ENCODE assay signal across 10 mouse cellular contexts in genomic region chr4:43724764-43725163, GRCm38 (mm10). TPM values are rescaled to one million over a fixed set of nuclear protein-coding genes. Genes with fewer than 3 reads are reported as not detected.
DNase-seq lines count a peak whose midpoint lies in the region; ATAC-seq and TF ChIP-seq lines count a peak whose summit lies in the region.
"Had no signal": no experiment of that assay in that cellular context is flagged by ENCODE, and none has a peak within 500 bp of the region (broad histone marks: within the 10 kb centered on the region; RNA-seq: fewer than 3 reads in every experiment).

No protein-coding gene starts in this region.

- no peaks in the 10 kb centered on the region for H3K36me3 ChIP-seq in forebrain, postnatal 0 days (ENCODE audit: insufficient read depth)
- H3K36me3 ChIP-seq in forebrain, embryonic 10.5 days (replicated peaks), result no peaks in the 10 kb centered on the region
- H3K36me3 ChIP-seq in midbrain, embryonic 14.5 days (ENCODE audit: control insufficient read depth, insufficient read depth, low read length), result no peaks in the 10 kb centered on the region
- H3K36me3 ChIP-seq in midbrain, embryonic 13.5 days, result no peaks in the 10 kb centered on the region
- no peaks in the 10 kb centered on the region for H3K36me3 ChIP-seq in limb, embryonic 14.5 days (ENCODE audit: control insufficient read depth, insufficient read depth, low read length)
- no peaks in the 10 kb centered on the region for H3K36me3 ChIP-seq in intestine, embryonic 16.5 days (ENCODE audit: control insufficient read depth, insufficient read depth, low read length)
- H3K36me3 ChIP-seq in hindbrain, embryonic 13.5 days, result no peaks in the 10 kb centered on the region

- TF ChIP-seq CTCF in forebrain, postnatal 0 days (IDR thresholded peaks at IDR 0.05; ENCODE audit: low read depth), result peak; percentile 67
- TF ChIP-seq CTCF in brain, embryonic 14.5 days (IDR thresholded peaks at IDR 0.05; ENCODE audit: borderline replicate concordance, extremely low read depth, insufficient read depth, insufficient read length), result peak; percentile 43; the same call in 1 of the 2 replicates

- H3K9me3 ChIP-seq in forebrain, postnatal 0 days (ENCODE audit: low read length), result no peaks in the 10 kb centered on the region
- no peaks in the 10 kb centered on the region for H3K9me3 ChIP-seq in forebrain, embryonic 10.5 days
- no peaks in the 10 kb centered on the region for H3K9me3 ChIP-seq in midbrain, embryonic 14.5 days (ENCODE audit: control insufficient read depth, low read length)
- H3K9me3 ChIP-seq in midbrain, embryonic 13.5 days, result no peaks in the 10 kb centered on the region
- H3K9me3 ChIP-seq in limb, embryonic 14.5 days (ENCODE audit: control insufficient read depth, low read length), result no peaks in the 10 kb centered on the region
- H3K9me3 ChIP-seq in intestine, embryonic 16.5 days (ENCODE audit: control insufficient read depth, low read length), result no peaks in the 10 kb centered on the region
- no peaks in the 10 kb centered on the region for H3K9me3 ChIP-seq in hindbrain, embryonic 13.5 days

- no peak overlapping the region for H3K4me2 ChIP-seq in forebrain, postnatal 0 days (ENCODE audit: low read depth)
- H3K4me2 ChIP-seq in midbrain, embryonic 14.5 days (ENCODE audit: low read length), result no peak overlapping the region
- no peak overlapping the region for H3K4me2 ChIP-seq in midbrain, embryonic 13.5 days (replicated peaks)
- no peak overlapping the region for H3K4me2 ChIP-seq in limb, embryonic 14.5 days (replicated peaks; ENCODE audit: low read depth, low read length, severe bottlenecking)
- H3K4me2 ChIP-seq in intestine, embryonic 16.5 days (ENCODE audit: low read depth, low read length), result no peak overlapping the region
- no peak overlapping the region for H3K4me2 ChIP-seq in hindbrain, embryonic 13.5 days

- no peaks in the 10 kb centered on the region for H3K27me3 ChIP-seq in forebrain, postnatal 0 days (ENCODE audit: insufficient read depth, low read length)
- no peaks in the 10 kb centered on the region for H3K27me3 ChIP-seq in forebrain, embryonic 10.5 days (ENCODE audit: poor library complexity, severe bottlenecking)
- no peaks in the 10 kb centered on the region for H3K27me3 ChIP-seq in midbrain, embryonic 14.5 days (ENCODE audit: control insufficient read depth, insufficient read depth, low read length)
- H3K27me3 ChIP-seq in midbrain, embryonic 13.5 days, result no peaks in the 10 kb centered on the region
- H3K27me3 ChIP-seq in limb, embryonic 14.5 days (ENCODE audit: control insufficient read depth, insufficient read depth, low read length), result no peaks in the 10 kb centered on the region
- no peaks in the 10 kb centered on the region for H3K27me3 ChIP-seq in intestine, embryonic 16.5 days (replicated peaks; ENCODE audit: control insufficient read depth, insufficient read depth, low read length)
- H3K27me3 ChIP-seq in hindbrain, embryonic 13.5 days, result no peaks in the 10 kb centered on the region

- H3K4me3 ChIP-seq in forebrain, postnatal 0 days (ENCODE audit: low read depth, low read length), result no peak overlapping the region
- H3K4me3 ChIP-seq in forebrain, embryonic 10.5 days, result no peak overlapping the region
- no peak overlapping the region for H3K4me3 ChIP-seq in midbrain, embryonic 14.5 days (replicated peaks; ENCODE audit: low read depth, low read length)
- no peak overlapping the region for H3K4me3 ChIP-seq in midbrain, embryonic 13.5 days (replicated peaks)
- no peak overlapping the region for H3K4me3 ChIP-seq in limb, embryonic 14.5 days (replicated peaks; ENCODE audit: low read length)
- no peak overlapping the region for H3K4me3 ChIP-seq in intestine, embryonic 16.5 days (ENCODE audit: low read length)
- no peak overlapping the region for H3K4me3 ChIP-seq in hindbrain, embryonic 13.5 days

- H3K9ac ChIP-seq in forebrain, postnatal 0 days, result no peak overlapping the region
- no peak overlapping the region for H3K9ac ChIP-seq in midbrain, embryonic 14.5 days (replicated peaks; ENCODE audit: low read length)
- no peak overlapping the region for H3K9ac ChIP-seq in midbrain, embryonic 13.5 days (replicated peaks)
- H3K9ac ChIP-seq in limb, embryonic 14.5 days (ENCODE audit: low read depth, low read length, severe bottlenecking), result no peak overlapping the region
- no peak overlapping the region for H3K9ac ChIP-seq in intestine, embryonic 16.5 days (ENCODE audit: low read depth, low read length)
- no peak overlapping the region for H3K9ac ChIP-seq in hindbrain, embryonic 13.5 days

- no peaks in the 10 kb centered on the region for H3K4me1 ChIP-seq in forebrain, postnatal 0 days (ENCODE audit: insufficient read depth)
- no peaks in the 10 kb centered on the region; the same call in 1 of the 2 replicates for H3K4me1 ChIP-seq in forebrain, embryonic 10.5 days
- no peaks in the 10 kb centered on the region for H3K4me1 ChIP-seq in midbrain, embryonic 14.5 days (ENCODE audit: control insufficient read depth, insufficient read depth, low read length)
- 0 out of 2 replicates have a peak, but pooled peaks cover 3% of the 10 kb centered on the region for H3K4me1 ChIP-seq in midbrain, embryonic 13.5 days (replicated peaks)
- 0 out of 2 replicates have a peak, but pooled peaks cover 6% of the 10 kb centered on the region for H3K4me1 ChIP-seq in limb, embryonic 14.5 days (ENCODE audit: control insufficient read depth, insufficient read depth, low read length)
- H3K4me1 ChIP-seq in intestine, embryonic 16.5 days (ENCODE audit: control insufficient read depth, insufficient read depth, low read length), result peaks cover 35% of the 10 kb centered on the region
- 0 out of 2 replicates have a peak, but pooled peaks cover 3% of the 10 kb centered on the region for H3K4me1 ChIP-seq in hindbrain, embryonic 13.5 days (replicated peaks)

- 52% methylated on average over 1 of the region's 1 CpGs for WGBS in forebrain, postnatal 0 days
- 47% methylated on average over 1 of the region's 1 CpGs for WGBS in forebrain, embryonic 10.5 days
- WGBS in midbrain, embryonic 14.5 days, result 33% methylated on average over 1 of the region's 1 CpGs
- WGBS in midbrain, embryonic 13.5 days, result 31% methylated on average over 1 of the region's 1 CpGs
- WGBS in limb, embryonic 14.5 days, result 38% methylated on average over 1 of the region's 1 CpGs
- 40% methylated on average over 1 of the region's 1 CpGs for WGBS in intestine, embryonic 16.5 days
- 41% methylated on average over 1 of the region's 1 CpGs for WGBS in hindbrain, embryonic 13.5 days

- H3K27ac ChIP-seq in forebrain, postnatal 0 days (ENCODE audit: low read depth, low read length), result no peak overlapping the region
- H3K27ac ChIP-seq in forebrain, embryonic 10.5 days, result no peak overlapping the region
- no peak overlapping the region for H3K27ac ChIP-seq in midbrain, embryonic 14.5 days (replicated peaks; ENCODE audit: low read depth, low read length)
- H3K27ac ChIP-seq in midbrain, embryonic 13.5 days, result no peak overlapping the region
- H3K27ac ChIP-seq in limb, embryonic 14.5 days (replicated peaks; ENCODE audit: low read depth, low read length), result no peak overlapping the region
- H3K27ac ChIP-seq in intestine, embryonic 16.5 days (ENCODE audit: low read length), result no peak overlapping the region
- no peak overlapping the region for H3K27ac ChIP-seq in hindbrain, embryonic 13.5 days

- no peak for ATAC-seq in forebrain, postnatal 0 days
- ATAC-seq in midbrain, embryonic 14.5 days (ENCODE audit: low FRiP score, low TSS enrichment), result no peak
- no peak for ATAC-seq in midbrain, embryonic 13.5 days
- ATAC-seq in limb, embryonic 14.5 days (ENCODE audit: low FRiP score, low read depth), result no peak
- no peak for ATAC-seq in intestine, embryonic 16.5 days
- no peak for ATAC-seq in hindbrain, embryonic 13.5 days (ENCODE audit: low FRiP score)

- DNase-seq in forebrain, postnatal 0 days, result no peak
- DNase-seq in forebrain, embryonic 10.5 days (ENCODE audit: extremely low spot score, low spot score), result no peak
- DNase-seq in midbrain, embryonic 14.5 days, result peak; percentile 72
- peak; percentile 35 for DNase-seq in brain, embryonic 14.5 days (ENCODE audit: low read depth)
- peak; percentile 66 for DNase-seq in limb, embryonic 14.5 days (ENCODE audit: low spot score)

- no peak for TF ChIP-seq POLR2A in brain, embryonic 14.5 days (IDR thresholded peaks at IDR 0.05; ENCODE audit: borderline replicate concordance, extremely low read depth, insufficient read depth, insufficient read length, poor library complexity, severe bottlenecking)
- TF ChIP-seq POLR2A in limb, embryonic 14.5 days (IDR thresholded peaks at IDR 0.05; ENCODE audit: borderline replicate concordance, extremely low read depth, insufficient read depth, insufficient read length), result no peak

RNA-seq across cellular contexts. Expression of gene Hrct1, which starts 2.2 kb away (rescaled TPM):
- total RNA-seq in forebrain, postnatal 0 days (2014; rRNA removed), result 1.7 TPM in 1 of 2 replicates, not detected in the other
- 0.75 and 1.0 TPM in 2 replicates for polyA plus RNA-seq in forebrain, postnatal 0 days (2015; fragmentation: Nextera tagmentation; extraction: Ambion mirVana)
- 0.16 and 0.31 TPM in 2 replicates for polyA plus RNA-seq in forebrain, embryonic 10.5 days (2016; fragmentation: Nextera tagmentation; extraction: Ambion mirVana)
- 0.20 and 0.30 TPM in 2 replicates for polyA plus RNA-seq in midbrain, embryonic 14.5 days (2014; fragmentation: Nextera tagmentation; extraction: Ambion mirVana)
- polyA plus RNA-seq in midbrain, embryonic 13.5 days (2015; fragmentation: Nextera tagmentation; extraction: Ambion mirVana), result 0.13 and 0.35 TPM in 2 replicates
- 0.38 and 0.53 TPM in 2 replicates for polyA plus RNA-seq in brain, embryonic 14.5 days (2012; rRNA removed)
- polyA plus RNA-seq in limb, embryonic 14.5 days (2012; rRNA removed), result 3.2 and 3.9 TPM in 2 replicates
- polyA plus RNA-seq in limb, embryonic 14.5 days (2014; fragmentation: Nextera tagmentation; extraction: Ambion mirVana), result 2.1 and 2.2 TPM in 2 replicates
- 1.1 TPM in 2 replicates for polyA plus RNA-seq in intestine, embryonic 16.5 days (2015; fragmentation: Nextera tagmentation; extraction: Ambion mirVana)
- 0.18 and 0.35 TPM in 2 replicates for polyA plus RNA-seq in hindbrain, embryonic 13.5 days (2015; fragmentation: Nextera tagmentation; extraction: Ambion mirVana)

RNA-seq across cellular contexts. Expression of gene Spaar, which starts 5.1 kb away (rescaled TPM):
- total RNA-seq in forebrain, postnatal 0 days (2014; rRNA removed), result 0.29 and 0.31 TPM in 2 replicates
- polyA plus RNA-seq in forebrain, postnatal 0 days (2015; fragmentation: Nextera tagmentation; extraction: Ambion mirVana), result 0.25 TPM in 2 replicates
- polyA plus RNA-seq in forebrain, embryonic 10.5 days (2016; fragmentation: Nextera tagmentation; extraction: Ambion mirVana), result 0.07 TPM in 1 of 2 replicates, not detected in the other
- not detected in 2 replicates for polyA plus RNA-seq in midbrain, embryonic 14.5 days (2014; fragmentation: Nextera tagmentation; extraction: Ambion mirVana)
- polyA plus RNA-seq in midbrain, embryonic 13.5 days (2015; fragmentation: Nextera tagmentation; extraction: Ambion mirVana), result 0.05 TPM in 1 of 2 replicates, not detected in the other
- polyA plus RNA-seq in brain, embryonic 14.5 days (2012; rRNA removed), result 0.10 and 0.11 TPM in 2 replicates
- polyA plus RNA-seq in limb, embryonic 14.5 days (2012; rRNA removed), result 1.0 and 1.3 TPM in 2 replicates
- polyA plus RNA-seq in limb, embryonic 14.5 days (2014; fragmentation: Nextera tagmentation; extraction: Ambion mirVana), result 0.08 and 0.10 TPM in 2 replicates
- 0.12 and 0.15 TPM in 2 replicates for polyA plus RNA-seq in intestine, embryonic 16.5 days (2015; fragmentation: Nextera tagmentation; extraction: Ambion mirVana)
- not detected in 2 replicates for polyA plus RNA-seq in hindbrain, embryonic 13.5 days (2015; fragmentation: Nextera tagmentation; extraction: Ambion mirVana)

RNA-seq across cellular contexts. Expression of gene Olfr71, which starts 14.7 kb away (rescaled TPM):
- not detected in 2 replicates for total RNA-seq in forebrain, postnatal 0 days (2014; rRNA removed)
- not detected in 2 replicates for polyA plus RNA-seq in forebrain, postnatal 0 days (2015; fragmentation: Nextera tagmentation; extraction: Ambion mirVana)
- polyA plus RNA-seq in forebrain, embryonic 10.5 days (2016; fragmentation: Nextera tagmentation; extraction: Ambion mirVana), result not detected in 2 replicates
- 0.16 TPM in 1 of 2 replicates, not detected in the other for polyA plus RNA-seq in midbrain, embryonic 14.5 days (2014; fragmentation: Nextera tagmentation; extraction: Ambion mirVana)
- polyA plus RNA-seq in midbrain, embryonic 13.5 days (2015; fragmentation: Nextera tagmentation; extraction: Ambion mirVana), result 0.08 and 0.10 TPM in 2 replicates
- not detected in 2 replicates for polyA plus RNA-seq in brain, embryonic 14.5 days (2012; rRNA removed)
- polyA plus RNA-seq in limb, embryonic 14.5 days (2012; rRNA removed), result not detected in 2 replicates
- not detected in 2 replicates for polyA plus RNA-seq in limb, embryonic 14.5 days (2014; fragmentation: Nextera tagmentation; extraction: Ambion mirVana)
- polyA plus RNA-seq in intestine, embryonic 16.5 days (2015; fragmentation: Nextera tagmentation; extraction: Ambion mirVana), result not detected in 2 replicates
- polyA plus RNA-seq in hindbrain, embryonic 13.5 days (2015; fragmentation: Nextera tagmentation; extraction: Ambion mirVana), result not detected in 2 replicates
- total RNA-seq: adrenal gland, postnatal 36 days had no signal
- polyA plus RNA-seq: intestine, embryonic 14.5 days had no signal

RNA-seq across cellular contexts. Expression of gene Olfr70, which starts 24.2 kb away (rescaled TPM):
- not detected in 2 replicates for total RNA-seq in forebrain, postnatal 0 days (2014; rRNA removed)
- polyA plus RNA-seq in forebrain, postnatal 0 days (2015; fragmentation: Nextera tagmentation; extraction: Ambion mirVana), result not detected in 2 replicates
- not detected in 2 replicates for polyA plus RNA-seq in forebrain, embryonic 10.5 days (2016; fragmentation: Nextera tagmentation; extraction: Ambion mirVana)
- not detected in 2 replicates for polyA plus RNA-seq in midbrain, embryonic 14.5 days (2014; fragmentation: Nextera tagmentation; extraction: Ambion mirVana)
- polyA plus RNA-seq in midbrain, embryonic 13.5 days (2015; fragmentation: Nextera tagmentation; extraction: Ambion mirVana), result 0.08 TPM in 1 of 2 replicates, not detected in the other
- polyA plus RNA-seq in brain, embryonic 14.5 days (2012; rRNA removed), result not detected in 2 replicates
- not detected in 2 replicates for polyA plus RNA-seq in limb, embryonic 14.5 days (2012; rRNA removed)
- not detected in 2 replicates for polyA plus RNA-seq in limb, embryonic 14.5 days (2014; fragmentation: Nextera tagmentation; extraction: Ambion mirVana)
- polyA plus RNA-seq in intestine, embryonic 16.5 days (2015; fragmentation: Nextera tagmentation; extraction: Ambion mirVana), result not detected in 2 replicates
- not detected in 2 replicates for polyA plus RNA-seq in hindbrain, embryonic 13.5 days (2015; fragmentation: Nextera tagmentation; extraction: Ambion mirVana)
- total RNA-seq: adrenal gland, postnatal 36 days had no signal
- polyA plus RNA-seq: intestine, embryonic 14.5 days had no signal

RNA-seq across cellular contexts. Expression of gene Olfr159, which starts 46.0 kb away (rescaled TPM):
- not detected in 2 replicates for total RNA-seq in forebrain, postnatal 0 days (2014; rRNA removed)
- not detected in 2 replicates for polyA plus RNA-seq in forebrain, postnatal 0 days (2015; fragmentation: Nextera tagmentation; extraction: Ambion mirVana)
- polyA plus RNA-seq in forebrain, embryonic 10.5 days (2016; fragmentation: Nextera tagmentation; extraction: Ambion mirVana), result not detected in 2 replicates
- polyA plus RNA-seq in midbrain, embryonic 14.5 days (2014; fragmentation: Nextera tagmentation; extraction: Ambion mirVana), result not detected in 2 replicates
- not detected in 2 replicates for polyA plus RNA-seq in midbrain, embryonic 13.5 days (2015; fragmentation: Nextera tagmentation; extraction: Ambion mirVana)
- not detected in 2 replicates for polyA plus RNA-seq in brain, embryonic 14.5 days (2012; rRNA removed)
- not detected in 2 replicates for polyA plus RNA-seq in limb, embryonic 14.5 days (2012; rRNA removed)
- not detected in 2 replicates for polyA plus RNA-seq in limb, embryonic 14.5 days (2014; fragmentation: Nextera tagmentation; extraction: Ambion mirVana)
- not detected in 2 replicates for polyA plus RNA-seq in intestine, embryonic 16.5 days (2015; fragmentation: Nextera tagmentation; extraction: Ambion mirVana)
- polyA plus RNA-seq in hindbrain, embryonic 13.5 days (2015; fragmentation: Nextera tagmentation; extraction: Ambion mirVana), result not detected in 2 replicates
- total RNA-seq: adrenal gland, postnatal 36 days had no signal
- polyA plus RNA-seq: intestine, embryonic 14.5 days had no signal

Comparison
In these comparisons a context has a peak if more than half of its experiments do, and no peak if none do; other contexts are left out.
1. DNase-seq: peak in midbrain, embryonic 14.5 days (single experiment), brain, embryonic 14.5 days (single experiment) and limb, embryonic 14.5 days (single experiment); none in forebrain, postnatal 0 days (single experiment) and forebrain, embryonic 10.5 days (single experiment).